Mouse (Mus musculus) liver, embryonic 16.5 days (tissue): ENCODE results near the gene Tbc1d24. TPM values are rescaled to one million over a fixed set of nuclear protein-coding genes. Genes with fewer than 3 reads are reported as not detected.
"Not testable (repeated sequence)": the region's sequence is repeated elsewhere in the genome, so short reads cannot be mapped to it uniquely, and the experiment has no call there.

Source experiments
- ATAC-seq: fragments of 200-750 bp; cut with Nextera tagmentation; 2 replicates; pipeline ENCODE4 v1.8.0; 2017; ENCODE audit warnings: low read depth, mild to moderate bottlenecking, moderate number of reproducible peaks, moderate library complexity
- H3K27ac ChIP-seq: fragments of 300-500 bp; sonication (generic); 2 replicates; pipeline ENCODE4 v1.5.1; 2014; ENCODE audit warnings: mild to moderate bottlenecking, low read length
- H3K27me3 ChIP-seq: fragments of 300-500 bp; sonication (generic); 2 replicates; pipeline ENCODE4 v1.6.1; 2014; ENCODE audit warnings: low read depth, low read length, mixed read lengths; ENCODE audit not compliant: control insufficient read depth, insufficient read depth
- H3K36me3 ChIP-seq: fragments of 300-500 bp; sonication (generic); 2 replicates; pipeline ENCODE4 v1.6.1; 2014; ENCODE audit warnings: mild to moderate bottlenecking; ENCODE audit not compliant: control insufficient read depth, insufficient read depth
- H3K4me1 ChIP-seq: fragments of 300-500 bp; sonication (generic); 2 replicates; pipeline ENCODE4 v1.6.1; 2014; ENCODE audit warnings: low read depth, low read length, mixed read lengths; ENCODE audit not compliant: control insufficient read depth
- H3K4me2 ChIP-seq: fragments of 300-500 bp; sonication (generic); 2 replicates; pipeline ENCODE4 v1.6.1; 2014; ENCODE audit warnings: low read depth, low read length, mixed read lengths
- H3K4me3 ChIP-seq: fragments of 300-500 bp; sonication (generic); 2 replicates; pipeline ENCODE4 v1.5.1; 2014; ENCODE audit warnings: low read depth, mild to moderate bottlenecking, low read length
- H3K9ac ChIP-seq: fragments of 300-500 bp; sonication (generic); 2 replicates; pipeline ENCODE4 v1.6.1; 2014; ENCODE audit warnings: low read depth, low read length
- H3K9me3 ChIP-seq: fragments of 300-500 bp; sonication (generic); replicated peaks from 2 replicates; pipeline ENCODE4 v1.6.1; 2016; ENCODE audit warnings: low read length; ENCODE audit not compliant: control insufficient read depth
- WGBS: fragments of 180-500 bp; shearing (Covaris S2); extraction: QIAGEN DNeasy Blood & Tissue Kit; methylation state at CpG from one replicate; pipeline ENCODE4 v1.1.7; 2014; ENCODE audit not compliant: insufficient replicate concordance; 5-methylcytosine and 5-hydroxymethylcytosine counted together
- microRNA-seq: library from miRNA; unstranded; fragments of <30 nt; microRNA quantifications from one replicate; pipeline ENCODE4, GENCODE M21; 2016
- polyA plus RNA-seq: library from polyadenylated mRNA; unstranded; fragments of >200 nt; fragmentation: Nextera tagmentation; extraction: Ambion mirVana; gene quantifications from 2 replicates; pipeline ENCODE4 v1.2.1, GENCODE M21; 2015

Gene Tbc1d24
- polyA plus RNA-seq, 1 experiment from 2014 or later = 7.4 TPM

DNA sequence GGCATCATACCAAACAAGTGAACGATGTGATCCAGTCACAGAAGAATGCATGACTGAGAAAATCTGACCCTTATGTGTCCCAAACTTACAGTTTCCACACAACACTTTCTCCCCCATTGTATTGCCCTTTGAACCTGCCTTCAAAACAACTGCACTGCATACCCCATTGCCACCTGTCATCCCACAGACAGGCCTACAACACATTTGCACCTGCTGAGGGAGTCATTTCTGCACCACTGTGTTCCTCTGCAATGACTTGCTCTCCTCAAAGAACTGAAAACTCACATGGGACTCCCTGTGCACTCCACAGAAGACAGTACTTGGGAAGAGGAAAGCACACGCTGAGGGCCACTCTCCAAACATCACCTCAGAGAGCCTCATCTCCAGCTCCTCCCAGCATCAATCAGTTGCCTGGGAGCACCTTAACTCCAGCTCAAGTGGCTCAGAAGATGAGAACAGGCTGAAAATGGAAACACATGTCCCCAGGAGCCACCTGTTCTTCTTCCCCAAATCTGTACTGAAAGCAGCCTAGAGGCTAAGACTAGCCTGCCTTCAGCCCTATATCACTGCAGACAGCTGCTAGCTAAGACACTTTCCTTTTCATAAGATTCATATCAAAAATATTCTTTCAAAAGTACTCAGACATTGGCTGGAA, 68.0 kb downstream of the Tbc1d24 start:
- Histone ChIP-seq H3K27ac (no peak overlapping the region), H3K4me3 (no peak overlapping the region), H3K9me3 (no peaks in the 10 kb centered on the region), H3K27me3 (no peaks in the 10 kb centered on the region), H3K9ac (no peak overlapping the region), H3K4me1 (peaks cover 37% of the 10 kb centered on the region), H3K36me3 (no peaks in the 10 kb centered on the region), H3K4me2 (no peak overlapping the region)
- 80% methylated on average over 2 of the region's 2 CpGs for WGBS
- no peak for ATAC-seq

DNA sequence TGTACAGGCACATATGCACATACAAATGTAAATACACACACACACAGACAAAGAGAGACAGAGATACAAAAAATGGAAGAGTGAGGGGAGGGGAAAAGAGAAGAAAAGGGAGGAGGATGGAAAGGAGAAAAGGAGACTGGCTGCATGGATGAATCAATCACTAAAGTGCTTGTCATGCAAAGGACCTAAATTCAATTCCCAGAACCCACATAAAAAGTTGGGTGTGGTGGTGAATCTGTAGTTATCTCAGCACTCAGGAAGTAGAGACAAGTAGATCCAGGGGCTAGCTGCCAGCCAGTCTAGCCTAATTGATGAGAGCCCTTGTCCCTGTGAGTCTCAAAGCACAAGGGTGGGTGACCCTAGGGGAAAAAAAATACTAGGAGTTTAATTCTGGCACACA, 71.3 kb downstream of the Tbc1d24 start:
- Histone ChIP-seq H3K4me3 (no peak overlapping the region), H3K4me2 (no peak overlapping the region), H3K4me1 (peaks cover 21% of the 10 kb centered on the region), H3K9ac (no peak overlapping the region), H3K27me3 (no peaks in the 10 kb centered on the region), H3K27ac (no peak overlapping the region), H3K36me3 (no peaks in the 10 kb centered on the region), H3K9me3 (no peaks in the 10 kb centered on the region)
- ATAC-seq = no peak

DNA sequence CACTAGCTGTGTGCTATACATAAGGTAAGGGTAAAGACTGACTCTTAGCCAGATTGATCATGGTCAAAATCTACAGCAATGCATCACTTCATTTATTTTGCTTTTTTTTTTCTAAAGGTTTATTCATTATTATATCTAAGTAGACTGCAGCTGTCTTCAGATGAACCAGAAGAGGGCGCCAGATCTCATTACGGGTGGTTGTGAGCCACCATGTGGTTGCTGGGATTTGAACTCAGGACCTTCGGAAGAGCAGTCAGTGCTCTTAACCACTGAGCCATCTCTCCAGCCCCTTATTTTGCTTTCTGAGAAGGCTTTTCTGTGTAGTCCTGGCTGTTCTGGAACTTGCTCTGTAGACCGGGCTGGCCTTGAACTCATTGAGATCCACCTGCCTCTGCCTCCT, 72.4 kb downstream of the Tbc1d24 start:
- H3K4me3 ChIP-seq, H3K9ac ChIP-seq, ATAC-seq, H3K4me2 ChIP-seq, H3K27me3 ChIP-seq, H3K27ac ChIP-seq, H3K9me3 ChIP-seq, H3K36me3 ChIP-seq: not testable (repeated sequence)
- WGBS = 84% methylated on average over 4 of the region's 4 CpGs
- H3K4me1 ChIP-seq = peaks cover 21% of the 10 kb centered on the region

DNA sequence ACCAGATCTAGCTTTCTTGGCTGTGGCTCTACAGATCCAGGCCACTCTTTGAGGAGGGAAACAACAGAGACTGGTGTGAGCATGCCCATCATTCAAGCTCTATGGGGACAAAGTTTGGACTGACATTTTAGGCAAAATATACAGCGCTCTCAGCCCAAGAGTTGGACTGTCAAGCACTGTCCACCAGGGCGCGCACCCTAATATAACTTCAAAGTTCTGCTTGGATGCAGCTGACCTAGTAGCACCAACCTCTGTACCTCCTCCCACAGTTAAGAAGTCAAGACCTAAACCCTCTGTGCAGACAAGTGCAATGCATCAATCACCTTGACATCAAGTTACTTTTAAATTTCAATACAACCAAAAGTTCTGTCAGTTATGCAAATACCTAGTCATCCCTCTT, 73.8 kb downstream of the Tbc1d24 start:
- Histone ChIP-seq H3K4me1 (peaks cover 15% of the 10 kb centered on the region), H3K36me3 (no peaks in the 10 kb centered on the region), H3K9ac (no peak overlapping the region), H3K27me3 (no peaks in the 10 kb centered on the region), H3K27ac (no peak overlapping the region), H3K4me3 (no peak overlapping the region), H3K9me3 (no peaks in the 10 kb centered on the region), H3K4me2 (no peak overlapping the region)
- ATAC-seq = no peak
- 90% methylated on average over 3 of the region's 3 CpGs for WGBS

DNA sequence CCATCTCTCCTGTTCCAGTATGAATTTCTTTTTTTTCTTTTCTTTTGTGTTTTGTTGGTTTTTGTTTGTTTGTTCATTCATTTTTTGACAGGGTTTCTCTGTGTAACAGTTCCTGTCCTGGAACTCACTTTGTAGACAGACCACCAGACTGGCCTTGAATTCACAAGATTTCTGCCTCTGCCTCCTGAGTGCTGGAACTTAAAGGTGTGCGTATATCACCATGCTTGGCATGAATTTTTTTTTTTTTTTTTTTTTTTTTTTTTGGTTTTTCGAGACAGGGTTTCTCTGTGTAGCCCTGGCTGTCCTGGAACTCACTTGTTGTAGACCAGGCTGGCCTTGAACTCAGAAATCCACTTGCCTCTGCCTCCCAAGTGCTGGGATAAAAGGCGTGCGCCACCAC, 76.1 kb downstream of the Tbc1d24 start:
- not testable (repeated sequence) for H3K4me3 ChIP-seq, H3K27me3 ChIP-seq, H3K27ac ChIP-seq, H3K9me3 ChIP-seq, H3K9ac ChIP-seq, ATAC-seq, H3K4me2 ChIP-seq, H3K36me3 ChIP-seq
- peaks cover 14% of the 10 kb centered on the region for H3K4me1 ChIP-seq
- WGBS = 82% methylated on average over 4 of the region's 4 CpGs

DNA sequence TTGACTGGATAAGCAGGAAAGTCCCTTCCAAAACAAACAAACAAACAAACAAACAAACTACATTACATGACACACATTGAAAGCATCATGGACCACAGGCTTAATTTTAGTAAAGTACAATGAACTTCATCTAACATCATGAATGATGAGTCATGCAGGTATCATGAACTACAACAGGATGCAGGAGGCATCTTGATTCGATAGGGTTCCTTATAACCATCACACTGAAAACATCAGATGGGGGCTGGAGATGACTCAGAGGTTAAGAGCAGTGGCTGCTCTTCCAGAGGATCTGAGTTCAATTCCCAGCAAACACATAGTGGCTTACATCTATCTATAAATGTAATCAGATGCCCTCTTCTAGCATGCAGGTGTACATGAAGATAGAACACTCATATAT, 77.8 kb downstream of the Tbc1d24 start:
- H3K9me3 ChIP-seq = no peaks in the 10 kb centered on the region
- ATAC-seq = no peak
- H3K27me3 ChIP-seq = no peaks in the 10 kb centered on the region
- H3K4me1 ChIP-seq = peaks cover 8% of the 10 kb centered on the region
- no peaks in the 10 kb centered on the region for H3K36me3 ChIP-seq
- 48% methylated on average over 1 of the region's 1 CpGs for WGBS
- H3K9ac ChIP-seq = no peak overlapping the region
- no peak overlapping the region for H3K27ac ChIP-seq
- no peak overlapping the region for H3K4me2 ChIP-seq
- no peak overlapping the region for H3K4me3 ChIP-seq

DNA sequence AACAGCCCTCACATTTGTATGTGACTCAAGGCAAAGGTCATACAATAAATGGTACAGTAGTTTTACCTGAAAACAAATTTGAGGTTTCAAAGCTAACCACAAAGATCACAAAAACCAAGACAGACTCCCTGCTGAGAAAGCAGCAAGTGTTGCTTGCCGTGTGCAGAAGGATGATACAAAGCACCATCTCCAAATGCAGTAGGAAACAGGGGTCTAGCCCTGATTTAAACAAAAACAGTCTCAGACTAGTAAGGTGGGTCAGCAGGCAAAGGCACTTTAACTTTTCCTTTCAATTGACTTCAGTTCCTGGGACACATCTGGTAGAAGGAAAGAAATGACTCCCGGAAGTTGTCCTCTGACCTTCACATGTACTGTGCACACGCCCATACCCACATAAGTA, 78.6 kb downstream of the Tbc1d24 start:
- Histone ChIP-seq H3K4me3 (no peak overlapping the region), H3K27ac (no peak overlapping the region), H3K27me3 (no peaks in the 10 kb centered on the region), H3K36me3 (no peaks in the 10 kb centered on the region), H3K4me1 (peaks cover 4% of the 10 kb centered on the region), H3K9ac (no peak overlapping the region), H3K9me3 (no peaks in the 10 kb centered on the region), H3K4me2 (no peak overlapping the region)
- WGBS = 63% methylated on average over 3 of the region's 3 CpGs
- ATAC-seq = no peak

Small RNA genes lying within 50 kb of the gene (microRNA-seq; reads per million reads assigned to microRNA genes)
- gene Mir5134 (2.7 reads per million, percentile 6 among the genes with 10 or more reads in this experiment), gene Mir6965 (not detected)

Other genes starting within 250 kb of the Tbc1d24 start
- gene Prss30, start 225.0 kb downstream of the Tbc1d24 start, polyA plus RNA-seq = 0.07 TPM in 1 of 2 replicates, not detected in the other
- not detected in 2 replicates for gene Prss22, start 207.5 kb downstream of the Tbc1d24 start, polyA plus RNA-seq
- not detected in 2 replicates for gene Prss27, start 167.4 kb downstream of the Tbc1d24 start, polyA plus RNA-seq
- gene Kctd5, start 132.1 kb downstream of the Tbc1d24 start, polyA plus RNA-seq = 10.3 and 10.8 TPM in 2 replicates
- gene Pdpk1, start 54.6 kb downstream of the Tbc1d24 start, polyA plus RNA-seq = 24.3 and 24.4 TPM in 2 replicates
- 20.7 and 25.0 TPM in 2 replicates for gene Amdhd2, start 41.8 kb downstream of the Tbc1d24 start, polyA plus RNA-seq
- 352 and 382 TPM in 2 replicates for gene Atp6v0c, start 35.9 kb downstream of the Tbc1d24 start, polyA plus RNA-seq
- gene Ntn3, start 4.0 kb upstream of the Tbc1d24 start, polyA plus RNA-seq = 0.65 and 0.78 TPM in 2 replicates
- 7.1 and 7.4 TPM in 2 replicates for gene Tedc2, start 15.3 kb upstream of the Tbc1d24 start, polyA plus RNA-seq
- gene Ccnf, start 45.9 kb upstream of the Tbc1d24 start, polyA plus RNA-seq = 72.1 and 75.2 TPM in 2 replicates
- not detected in 2 replicates for gene Abca17, start 145.5 kb upstream of the Tbc1d24 start, polyA plus RNA-seq
- gene Abca3, start 146.4 kb upstream of the Tbc1d24 start, polyA plus RNA-seq = 13.4 and 15.0 TPM in 2 replicates
- gene Rnps1, start 209.0 kb upstream of the Tbc1d24 start, polyA plus RNA-seq = 96.9 and 101 TPM in 2 replicates
- gene Eci1, start 221.1 kb upstream of the Tbc1d24 start, polyA plus RNA-seq = 94.0 and 95.5 TPM in 2 replicates
- 0.49 and 0.67 TPM in 2 replicates for gene Dnase1l2, start 237.5 kb upstream of the Tbc1d24 start, polyA plus RNA-seq